Mouse (Mus musculus): ENCODE results near the gene Fyb2. TPM values are rescaled to one million over a fixed set of nuclear protein-coding genes. Genes with fewer than 3 reads are reported as not detected.

The Fyb2 gene
- polyA plus RNA-seq, 1 experiment from 2014 or later = not detected

DNA sequence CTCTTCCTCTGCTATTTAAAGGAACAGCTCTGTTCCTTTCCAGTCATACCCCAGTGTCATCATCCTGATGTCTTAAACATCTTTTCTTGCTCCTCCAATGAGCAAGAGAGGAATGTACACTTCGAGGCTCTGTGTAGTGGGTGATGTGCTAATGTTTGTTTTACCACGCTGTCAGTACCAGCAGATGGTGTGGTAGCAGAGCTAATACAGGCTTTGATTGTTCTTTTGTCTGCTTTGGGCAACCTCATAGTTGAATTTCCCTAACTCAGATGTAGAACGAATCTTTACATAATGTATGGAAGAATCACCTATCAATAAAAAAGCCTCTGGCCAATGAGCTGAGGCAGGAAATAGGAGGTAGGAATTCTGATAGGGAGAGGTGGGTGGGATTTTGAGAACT lies 36.0 kb downstream of the Fyb2 start:
- Histone ChIP-seq H3K36me3 (no peaks in the 10 kb centered on the region), H3K4me3 (no peak overlapping the region), H3K9me3 (replicated peaks) (no peaks in the 10 kb centered on the region), H3K27ac (no peak overlapping the region), H3K27me3 (ENCODE audit: low read depth, poor library complexity, severe bottlenecking) (no peaks in the 10 kb centered on the region), H3K4me1 (no peaks in the 10 kb centered on the region)
- WGBS = 81% methylated on average over 3 of the region's 3 CpGs
- DNase-seq (ENCODE audit: low spot score) = no peak

DNA sequence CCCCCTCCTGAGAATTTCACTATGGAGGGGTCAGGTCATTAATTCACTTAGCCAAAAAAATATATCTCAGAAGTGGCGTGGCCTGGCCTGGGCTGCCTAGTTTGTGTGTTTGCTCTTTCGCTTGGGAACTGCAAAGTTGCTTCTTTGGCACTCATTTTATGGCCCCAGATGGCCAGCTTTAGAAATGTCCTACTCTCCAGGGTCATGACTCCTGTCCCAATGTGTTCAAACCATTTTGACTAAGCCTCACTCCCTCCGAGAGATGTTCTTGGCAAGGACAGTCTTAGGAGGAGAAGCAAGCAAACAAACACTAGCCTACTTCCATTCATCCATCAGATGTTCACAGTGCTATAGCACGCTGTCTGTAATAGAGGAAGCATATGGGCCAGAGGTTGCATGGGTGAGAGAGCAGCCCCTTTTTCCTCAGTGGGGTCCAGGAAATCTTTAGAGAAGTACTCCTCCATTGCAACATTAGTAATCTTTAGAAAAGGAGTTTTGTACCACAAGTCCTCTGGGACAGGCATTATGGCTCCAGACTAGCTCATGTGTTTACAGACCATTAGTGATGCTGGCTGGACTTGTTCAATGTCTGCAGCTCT lies 38.1 kb downstream of the Fyb2 start:
- no peak for DNase-seq (ENCODE audit: low spot score)

DNA sequence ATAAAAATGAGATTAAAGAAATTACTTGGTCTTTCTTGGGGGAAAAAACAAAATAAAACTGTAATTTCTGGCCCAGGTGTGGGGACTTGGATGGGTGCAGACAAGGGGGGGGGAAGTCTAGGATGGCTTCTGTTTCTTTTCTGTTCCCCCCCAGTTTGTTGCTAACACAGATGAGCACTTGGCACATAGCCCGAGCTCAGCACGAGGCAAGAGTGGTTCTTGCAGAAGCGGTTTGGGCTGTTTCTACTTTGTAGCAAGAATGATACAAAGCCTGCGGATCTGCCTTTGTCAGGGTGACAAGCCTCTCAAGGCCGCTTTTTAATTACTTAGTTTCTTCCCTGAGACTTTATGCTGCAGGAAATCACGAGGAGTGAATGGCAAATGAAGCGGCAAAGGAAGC lies 43.4 kb downstream of the Fyb2 start:
- no peaks in the 10 kb centered on the region for H3K9me3 ChIP-seq (replicated peaks)
- no peak for DNase-seq (ENCODE audit: low spot score)
- no peak overlapping the region for H3K27ac ChIP-seq
- H3K36me3 ChIP-seq = no peaks in the 10 kb centered on the region
- no peaks in the 10 kb centered on the region for H3K27me3 ChIP-seq (ENCODE audit: low read depth, poor library complexity, severe bottlenecking)
- H3K4me3 ChIP-seq = no peak overlapping the region
- WGBS = 74% methylated on average over 7 of the region's 7 CpGs
- no peaks in the 10 kb centered on the region for H3K4me1 ChIP-seq

More for the DNA sequence above, 38.1 kb downstream of the Fyb2 start:
- Histone ChIP-seq H3K36me3 (no peaks in the 10 kb centered on the region), H3K4me1 (no peaks in the 10 kb centered on the region), H3K27ac (no peak overlapping the region), H3K4me3 (no peak overlapping the region), H3K9me3 (replicated peaks) (no peaks in the 10 kb centered on the region), H3K27me3 (ENCODE audit: low read depth, poor library complexity, severe bottlenecking) (no peaks in the 10 kb centered on the region)
- WGBS = 86% methylated on average over 4 of the region's 4 CpGs

DNA sequence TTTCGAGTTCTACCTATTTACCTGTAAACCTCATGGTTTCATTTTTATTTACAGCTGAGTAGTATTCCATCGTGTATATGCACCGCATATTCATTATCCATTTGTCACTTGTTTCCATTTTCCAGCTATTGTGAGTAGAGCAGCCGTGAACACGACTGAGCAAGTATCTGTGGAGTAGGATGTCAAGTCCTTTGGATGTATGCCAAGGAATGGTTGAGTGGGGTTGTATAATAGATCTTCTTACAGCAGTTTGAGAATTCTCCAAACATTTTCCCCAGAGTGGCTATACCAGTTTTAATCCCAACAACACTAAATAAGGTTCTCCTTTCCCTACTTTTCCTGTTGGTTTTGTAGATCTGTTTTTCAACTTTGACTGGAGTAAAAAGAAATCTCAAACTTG lies 48.2 kb downstream of the Fyb2 start:
- no peaks in the 10 kb centered on the region for H3K27me3 ChIP-seq (ENCODE audit: low read depth, poor library complexity, severe bottlenecking)
- no peak for DNase-seq (ENCODE audit: low spot score)
- H3K4me3 ChIP-seq = no peak overlapping the region
- H3K27ac ChIP-seq = no peak overlapping the region
- 90% methylated on average over 5 of the region's 5 CpGs for WGBS
- no peaks in the 10 kb centered on the region for H3K36me3 ChIP-seq
- no peaks in the 10 kb centered on the region for H3K4me1 ChIP-seq
- H3K9me3 ChIP-seq (replicated peaks) = no peaks in the 10 kb centered on the region

DNA sequence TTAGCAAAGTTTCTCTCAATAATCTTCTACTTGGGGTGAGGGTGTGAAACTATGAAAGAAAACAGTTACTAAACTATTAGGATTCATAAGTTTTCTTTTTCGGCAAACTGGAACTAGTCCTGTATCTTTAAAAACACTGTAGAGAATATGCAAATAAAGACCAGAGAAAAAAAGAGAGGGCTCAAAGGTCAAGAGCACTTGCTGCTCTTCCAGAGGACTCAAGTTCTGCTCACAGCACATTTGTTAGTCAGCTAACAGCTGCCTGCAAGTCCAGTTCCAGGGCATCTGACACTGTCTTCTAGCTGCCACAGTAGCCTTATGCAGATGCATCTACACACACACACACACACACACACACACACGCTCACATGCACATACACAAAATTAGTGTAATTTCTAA lies 59.4 kb downstream of the Fyb2 start:
- Histone ChIP-seq H3K9me3 (replicated peaks) (no peaks in the 10 kb centered on the region), H3K27ac (no peak overlapping the region), H3K27me3 (ENCODE audit: low read depth, poor library complexity, severe bottlenecking) (no peaks in the 10 kb centered on the region), H3K36me3 (no peaks in the 10 kb centered on the region), H3K4me1 (no peaks in the 10 kb centered on the region), H3K4me3 (no peak overlapping the region)
- no peak for DNase-seq (ENCODE audit: low spot score)
- WGBS = 90% methylated on average over 2 of the region's 2 CpGs

DNA sequence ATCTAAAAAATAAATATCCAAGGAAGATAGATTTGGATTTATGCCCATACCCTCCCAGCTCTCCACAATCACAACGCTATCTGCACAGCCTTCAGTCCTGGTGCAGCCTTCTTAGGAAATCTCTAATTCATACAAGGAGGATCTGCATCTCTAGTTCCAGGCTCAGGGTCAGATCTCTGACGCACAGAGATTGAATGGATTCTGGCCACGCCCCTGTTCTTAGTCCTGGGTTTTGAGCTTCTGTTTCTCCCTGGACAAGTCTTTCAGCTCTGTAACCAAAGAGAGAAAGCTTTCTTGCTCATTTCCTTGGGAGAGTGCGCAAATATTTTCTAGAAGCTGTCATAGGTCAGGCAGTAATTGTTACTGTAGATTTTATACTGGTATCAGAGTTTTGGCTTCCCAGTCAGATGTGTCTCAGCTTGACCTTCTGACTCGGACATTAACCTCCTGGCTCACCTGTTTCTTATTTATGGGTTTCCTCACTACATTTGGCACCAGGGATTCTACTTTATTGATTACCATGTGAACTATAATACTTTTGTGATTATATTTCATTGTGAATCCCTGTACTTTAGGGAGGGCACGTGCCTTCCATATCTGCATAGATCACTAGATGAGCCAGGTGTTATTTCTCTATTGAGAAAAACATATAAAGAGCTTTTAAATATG lies 62.0 kb downstream of the Fyb2 start:
- Histone ChIP-seq H3K4me3 (no peak overlapping the region), H3K9me3 (replicated peaks) (no peaks in the 10 kb centered on the region), H3K36me3 (no peaks in the 10 kb centered on the region), H3K27me3 (ENCODE audit: low read depth, poor library complexity, severe bottlenecking) (no peaks in the 10 kb centered on the region), H3K27ac (no peak overlapping the region), H3K4me1 (no peaks in the 10 kb centered on the region)
- no peak for DNase-seq (ENCODE audit: low spot score)
- 89% methylated on average over 6 of the region's 6 CpGs for WGBS

DNA sequence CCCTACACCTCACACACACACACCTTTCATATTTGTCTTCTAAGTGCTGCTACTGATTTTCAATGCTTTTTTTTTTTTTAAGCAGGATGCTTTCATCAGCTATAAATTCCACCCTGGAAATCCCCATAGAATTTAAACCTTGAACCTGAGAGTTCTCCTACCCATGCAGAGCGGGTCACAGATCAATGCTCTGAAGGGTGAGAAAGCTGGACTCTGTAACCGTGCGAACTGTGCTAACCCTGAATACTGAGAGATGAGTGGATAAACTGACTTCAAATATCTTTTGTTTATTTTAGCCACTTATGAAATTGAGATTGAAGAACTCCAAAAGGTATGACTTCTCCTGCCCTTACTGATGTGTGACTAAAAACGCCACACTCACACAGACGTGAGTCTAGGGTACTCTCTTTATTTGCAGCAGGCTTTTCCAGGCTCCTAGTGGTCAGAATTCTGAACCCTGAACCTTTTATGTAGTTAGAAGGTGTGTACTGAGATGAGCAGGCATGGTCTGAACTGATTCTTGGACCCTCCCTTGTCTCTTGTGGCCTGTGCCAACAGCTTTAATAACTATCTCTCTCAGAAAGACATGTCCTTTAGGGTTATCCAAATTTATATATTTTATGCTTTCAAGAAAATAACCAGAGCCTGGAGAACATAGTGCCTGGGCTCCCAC lies 72.8 kb downstream of the Fyb2 start:
- Histone ChIP-seq H3K4me3 (no peak overlapping the region), H3K27ac (no peak overlapping the region), H3K9me3 (replicated peaks) (no peaks in the 10 kb centered on the region), H3K4me1 (no peaks in the 10 kb centered on the region), H3K27me3 (ENCODE audit: low read depth, poor library complexity, severe bottlenecking) (no peaks in the 10 kb centered on the region), H3K36me3 (no peaks in the 10 kb centered on the region)
- WGBS = 87% methylated on average over 5 of the region's 5 CpGs
- DNase-seq (ENCODE audit: low spot score) = no peak

DNA sequence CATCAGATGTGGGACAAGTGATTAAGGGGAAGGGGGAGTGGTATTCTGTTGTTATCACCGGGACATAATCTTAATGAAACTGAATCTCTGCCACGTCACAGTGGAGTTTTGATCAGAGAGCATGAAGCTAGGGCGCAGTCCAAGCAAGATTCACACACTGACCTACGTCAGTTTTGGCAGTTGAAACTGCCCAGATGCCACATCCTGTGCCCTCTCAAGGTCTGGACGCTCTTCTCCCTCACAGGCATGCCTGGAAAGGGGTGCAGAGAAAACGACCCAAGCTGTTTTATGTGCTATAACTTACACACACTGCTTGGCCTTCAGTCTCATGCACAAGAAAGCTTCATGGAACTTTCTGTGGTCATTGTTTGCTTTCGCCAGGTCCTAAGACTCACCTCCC lies 74.4 kb downstream of the Fyb2 start:
- no peaks in the 10 kb centered on the region for H3K27me3 ChIP-seq (ENCODE audit: low read depth, poor library complexity, severe bottlenecking)
- no peaks in the 10 kb centered on the region for H3K9me3 ChIP-seq (replicated peaks)
- no peak for DNase-seq (ENCODE audit: low spot score)
- no peaks in the 10 kb centered on the region for H3K36me3 ChIP-seq
- no peak overlapping the region for H3K4me3 ChIP-seq
- no peaks in the 10 kb centered on the region for H3K4me1 ChIP-seq
- 79% methylated on average over 7 of the region's 7 CpGs for WGBS
- H3K27ac ChIP-seq = no peak overlapping the region

DNA sequence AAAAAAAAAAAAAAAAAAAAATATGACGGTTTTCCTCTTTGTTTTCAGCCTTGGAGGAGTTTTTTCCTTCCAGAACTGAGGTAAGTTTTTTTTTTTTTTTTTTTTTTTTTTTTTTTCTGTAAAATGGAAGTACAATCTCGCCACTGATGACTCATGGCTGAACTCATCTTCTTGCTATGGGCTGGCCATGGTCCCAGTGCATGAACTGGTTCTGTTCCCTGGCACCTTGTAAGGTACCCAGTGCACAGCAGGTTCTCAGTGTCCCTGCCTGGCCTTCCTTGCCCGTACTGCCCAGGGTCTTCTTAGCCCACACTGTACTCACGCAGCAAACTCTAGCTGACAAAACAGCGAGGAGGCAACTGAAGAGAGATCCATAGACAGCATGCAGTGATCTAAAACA lies 74.8 kb downstream of the Fyb2 start:
- Histone ChIP-seq H3K27me3 (ENCODE audit: low read depth, poor library complexity, severe bottlenecking) (no peaks in the 10 kb centered on the region), H3K9me3 (replicated peaks) (no peaks in the 10 kb centered on the region), H3K36me3 (no peaks in the 10 kb centered on the region), H3K27ac (no peak overlapping the region), H3K4me3 (no peak overlapping the region), H3K4me1 (no peaks in the 10 kb centered on the region)
- 90% methylated on average over 5 of the region's 5 CpGs for WGBS
- DNase-seq (ENCODE audit: low spot score) = no peak

DNA sequence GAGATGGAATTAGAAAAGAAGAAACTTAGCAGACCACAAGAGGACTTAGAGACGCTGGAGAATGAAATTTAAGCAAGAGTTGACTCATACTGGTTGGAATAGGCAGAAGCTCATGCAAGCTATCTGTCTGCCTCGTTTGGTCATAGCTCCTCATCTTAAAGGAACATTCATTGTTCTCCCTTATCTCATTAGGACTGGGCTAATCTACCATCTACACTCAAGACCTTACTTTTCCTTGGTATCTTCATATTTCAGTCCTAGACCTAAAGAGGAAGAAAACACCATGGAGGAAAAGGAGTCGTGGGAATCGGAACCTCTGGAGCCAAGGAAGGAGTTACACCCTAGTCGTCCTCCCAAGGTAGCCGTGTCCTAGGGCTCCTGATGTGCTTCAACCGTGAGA lies 75.5 kb downstream of the Fyb2 start:
- WGBS = 93% methylated on average over 7 of the region's 7 CpGs
- no peak overlapping the region for H3K27ac ChIP-seq
- H3K4me3 ChIP-seq = no peak overlapping the region
- no peak for DNase-seq (ENCODE audit: low spot score)
- H3K9me3 ChIP-seq (replicated peaks) = no peaks in the 10 kb centered on the region
- H3K4me1 ChIP-seq = no peaks in the 10 kb centered on the region
- no peaks in the 10 kb centered on the region for H3K36me3 ChIP-seq
- no peaks in the 10 kb centered on the region for H3K27me3 ChIP-seq (ENCODE audit: low read depth, poor library complexity, severe bottlenecking)

DNA sequence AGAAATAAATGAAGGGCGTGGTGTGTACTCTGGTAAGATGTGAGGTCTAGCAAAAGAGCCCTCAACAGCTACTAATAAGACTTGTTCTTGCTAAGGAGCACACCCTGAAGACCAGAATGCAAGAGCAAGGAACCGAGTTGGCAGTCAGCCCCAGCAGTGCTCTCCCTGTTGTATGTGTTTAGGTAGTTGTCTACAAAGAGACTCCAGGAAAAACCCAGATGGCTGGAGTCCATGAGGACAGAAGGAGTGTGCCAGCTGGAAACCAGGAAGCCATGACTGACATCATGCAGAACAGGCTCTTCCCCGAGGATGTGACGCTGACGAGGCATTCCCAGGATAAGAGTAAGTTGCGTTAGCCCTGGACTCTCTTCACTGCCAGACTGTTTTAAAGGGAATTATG lies 76.8 kb downstream of the Fyb2 start:
- Histone ChIP-seq H3K9me3 (replicated peaks) (no peaks in the 10 kb centered on the region), H3K36me3 (no peaks in the 10 kb centered on the region), H3K4me1 (no peaks in the 10 kb centered on the region), H3K27me3 (ENCODE audit: low read depth, poor library complexity, severe bottlenecking) (no peaks in the 10 kb centered on the region), H3K27ac (no peak overlapping the region), H3K4me3 (no peak overlapping the region)
- WGBS = 91% methylated on average over 6 of the region's 6 CpGs
- no peak for DNase-seq (ENCODE audit: low spot score)

DNA sequence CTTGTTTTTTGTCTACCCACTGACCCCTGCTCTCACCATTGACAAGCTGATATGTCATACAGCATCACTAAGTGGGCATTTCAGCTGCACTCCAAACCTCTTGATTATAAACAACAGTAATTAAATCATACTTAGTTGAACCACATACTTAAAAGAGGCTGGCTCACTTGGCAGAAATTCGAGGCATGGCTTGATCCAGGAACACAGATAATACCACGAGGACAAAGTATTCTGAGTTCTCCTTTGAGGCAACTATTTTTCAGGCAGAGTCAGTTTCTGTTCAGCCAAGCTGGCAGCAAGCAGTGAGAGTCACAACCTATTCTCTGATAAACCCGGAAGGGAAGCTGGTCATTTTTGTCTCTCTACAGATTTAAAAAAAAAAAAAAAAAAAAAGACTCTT lies 77.4 kb downstream of the Fyb2 start:
- WGBS = 92% methylated on average over 3 of the region's 3 CpGs

DNA sequence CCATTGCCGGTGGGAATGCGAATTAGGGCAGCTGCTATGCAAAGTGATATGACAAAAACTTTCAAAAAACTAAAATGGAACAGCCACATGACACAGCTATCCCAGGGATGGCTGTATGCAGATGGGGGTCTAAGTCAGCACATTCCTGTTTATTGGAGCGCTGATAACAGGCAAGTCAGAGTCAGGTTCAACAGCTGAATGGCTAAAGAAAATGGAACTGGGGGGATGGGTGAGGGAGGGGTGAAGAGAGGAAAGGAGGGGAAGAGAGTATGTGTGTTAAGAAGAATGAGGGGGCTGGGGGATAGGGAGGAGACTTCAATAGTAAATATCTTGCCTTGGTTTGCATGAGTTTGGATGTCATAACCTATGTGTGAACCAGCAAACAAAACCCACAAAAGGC lies 79.0 kb downstream of the Fyb2 start:
- DNase-seq (ENCODE audit: low spot score) = no peak
- H3K4me1 ChIP-seq = no peaks in the 10 kb centered on the region
- H3K9me3 ChIP-seq (replicated peaks) = no peaks in the 10 kb centered on the region
- no peaks in the 10 kb centered on the region for H3K36me3 ChIP-seq
- no peak overlapping the region for H3K27ac ChIP-seq
- WGBS = 92% methylated on average over 3 of the region's 3 CpGs
- H3K4me3 ChIP-seq = no peak overlapping the region
- H3K27me3 ChIP-seq (ENCODE audit: low read depth, poor library complexity, severe bottlenecking) = no peaks in the 10 kb centered on the region

More for the DNA sequence above, 77.4 kb downstream of the Fyb2 start:
- H3K27me3 ChIP-seq (ENCODE audit: low read depth, poor library complexity, severe bottlenecking) = no peaks in the 10 kb centered on the region
- no peaks in the 10 kb centered on the region for H3K9me3 ChIP-seq (replicated peaks)
- H3K36me3 ChIP-seq = no peaks in the 10 kb centered on the region
- no peak for DNase-seq (ENCODE audit: low spot score)
- no peak overlapping the region for H3K27ac ChIP-seq
- no peaks in the 10 kb centered on the region for H3K4me1 ChIP-seq
- no peak overlapping the region for H3K4me3 ChIP-seq
